Mouse (Mus musculus) lung, postnatal 4 days (tissue): ENCODE data around the gene Ciz1.
"Not testable (repeated sequence)": the region's sequence is repeated elsewhere in the genome, so short reads cannot be mapped to it uniquely, and the experiment has no call there.

Experiments used
- DNase-seq, 2 experiments: peaks; one replicate each; pipeline ENCODE4 v3.0.0; 2021

Gene Ciz1

GRCm38 (mm10) chr2:32348311-32348710 is 3.8 kb upstream of the Ciz1 start:
- DNase-seq: no peak

- DNase-seq: no peak
Observed at GRCm38 (mm10) chr2:32349625-32350255, 2.4 kb upstream of the Ciz1 start.

GRCm38 (mm10) chr2:32350471-32351051 is 1.6 kb upstream of the Ciz1 start:
- no peak for DNase-seq

GRCm38 (mm10) chr2:32351471-32351961 is 611 bp upstream of the Ciz1 start:
- no peak for DNase-seq

- peak; percentile 92 to 95 for DNase-seq
Observed at GRCm38 (mm10) chr2:32353007-32353542, 948 bp downstream of the Ciz1 start, which contains the start of gene Dnm1. Gene Dnm1 (minus strand): TSS chr2:32353338.

- no peak for DNase-seq
Observed at GRCm38 (mm10) chr2:32353836-32354235, 1.7 kb downstream of the Ciz1 start.

GRCm38 (mm10) chr2:32354336-32354895 is 2.3 kb downstream of the Ciz1 start:
- no peak for DNase-seq

- no peak for DNase-seq
Observed at GRCm38 (mm10) chr2:32356216-32356615, 4.1 kb downstream of the Ciz1 start.

GRCm38 (mm10) chr2:32357710-32358109 is 5.6 kb downstream of the Ciz1 start:
- DNase-seq: no peak

GRCm38 (mm10) chr2:32358381-32358780 is 6.3 kb downstream of the Ciz1 start:
- DNase-seq: no peak

GRCm38 (mm10) chr2:32360741-32361140 is 8.6 kb downstream of the Ciz1 start:
- peak; percentile 69 to 73 for DNase-seq

- peak; percentile 78 to 81 for DNase-seq
Observed at GRCm38 (mm10) chr2:32361437-32361836, 9.3 kb downstream of the Ciz1 start.

GRCm38 (mm10) chr2:32362274-32362673 is 10.1 kb downstream of the Ciz1 start:
- not testable (repeated sequence) for DNase-seq

- DNase-seq: peak; percentile 96
Observed at GRCm38 (mm10) chr2:32362817-32363340, 10.8 kb downstream of the Ciz1 start.

GRCm38 (mm10) chr2:32363376-32364106 is 11.4 kb downstream of the Ciz1 start:
- peak; percentile 53 to 68 for DNase-seq

- no peak for DNase-seq
Observed at GRCm38 (mm10) chr2:32364121-32364520, 12.0 kb downstream of the Ciz1 start.

GRCm38 (mm10) chr2:32367315-32367714 is 15.2 kb downstream of the Ciz1 start:
- DNase-seq: no peak

GRCm38 (mm10) chr2:32374191-32374590 is 22.1 kb downstream of the Ciz1 start:
- no peak for DNase-seq

- DNase-seq: no peak
Observed at GRCm38 (mm10) chr2:32375317-32375940, 23.3 kb downstream of the Ciz1 start.

- DNase-seq: no peak
Observed at GRCm38 (mm10) chr2:32376963-32377362, 24.8 kb downstream of the Ciz1 start.

- no peak for DNase-seq
Observed at GRCm38 (mm10) chr2:32380001-32380500, 27.9 kb downstream of the Ciz1 start.

- DNase-seq: no peak
Observed at GRCm38 (mm10) chr2:32381141-32381774, 29.1 kb downstream of the Ciz1 start.
